Mouse (Mus musculus) CD8-positive naive resting alpha-beta T cell, adult 2 months (primary cell): ENCODE measurements around the gene Ampd3.

Source experiments
- DNase-seq, 2 experiments: peaks; one replicate each; pipeline ENCODE4 v3.0.0; 2022; ENCODE audit warnings: low read depth in 2 of 2, low spot score in 2 of 2

Gene Ampd3

DNA sequence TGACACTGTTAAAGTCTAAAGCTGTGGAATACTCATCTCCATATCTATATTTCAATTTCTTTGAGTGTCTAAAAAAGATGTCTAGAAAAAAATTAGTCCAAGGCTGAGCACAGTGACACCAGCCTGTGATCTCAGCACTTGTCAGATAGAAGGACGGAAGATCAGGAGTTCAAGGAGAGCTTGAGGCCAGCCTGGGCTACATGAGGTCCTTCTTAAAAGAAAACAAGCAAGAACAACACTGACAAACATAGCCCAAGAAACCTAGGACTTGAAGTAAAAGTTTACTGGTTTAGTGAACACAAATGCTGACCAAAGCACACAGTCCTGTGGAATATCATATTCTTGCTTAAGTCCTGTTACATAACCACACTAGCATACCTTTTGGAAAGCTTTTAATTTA is 66.0 kb downstream of the Ampd3 start:
- DNase-seq = no peak

DNA sequence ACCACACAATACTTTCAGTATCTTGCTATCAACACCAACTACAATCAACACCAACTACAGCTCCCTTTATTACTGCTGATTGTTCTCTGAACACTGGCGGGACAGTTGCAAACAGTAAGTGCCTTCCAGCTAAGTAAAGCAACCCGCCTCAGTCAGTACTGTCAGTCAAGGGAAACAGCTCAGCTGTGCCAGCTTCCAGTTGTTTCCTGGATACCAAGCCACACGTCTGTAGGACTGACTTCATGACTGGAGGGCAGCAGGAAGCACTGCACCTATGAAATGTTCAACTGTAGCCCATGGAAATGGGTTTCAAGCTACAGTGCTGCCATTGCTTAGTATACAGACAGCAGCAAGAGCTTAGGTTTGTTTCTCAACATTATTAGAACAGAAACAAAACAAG is 66.5 kb downstream of the Ampd3 start:
- no peak for DNase-seq

DNA sequence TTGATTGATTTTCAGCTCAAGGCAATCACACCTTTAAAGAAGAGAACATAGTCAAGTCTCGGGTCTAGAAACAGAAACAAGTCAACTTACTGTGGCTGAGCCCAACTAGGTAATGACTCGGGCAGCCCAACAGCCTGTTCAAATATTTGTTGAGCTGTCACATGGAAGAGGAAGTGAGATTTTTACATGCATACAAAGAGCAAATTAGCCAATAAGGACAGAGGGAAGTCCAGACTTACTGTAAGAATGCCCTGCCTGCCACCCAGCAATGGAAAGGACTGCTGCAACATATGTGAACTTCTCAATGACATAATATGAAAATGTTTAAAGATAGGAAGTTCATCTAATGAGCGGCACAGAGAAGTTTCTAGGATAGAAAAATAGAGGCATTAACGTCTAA is 72.3 kb downstream of the Ampd3 start:
- DNase-seq = no peak

DNA sequence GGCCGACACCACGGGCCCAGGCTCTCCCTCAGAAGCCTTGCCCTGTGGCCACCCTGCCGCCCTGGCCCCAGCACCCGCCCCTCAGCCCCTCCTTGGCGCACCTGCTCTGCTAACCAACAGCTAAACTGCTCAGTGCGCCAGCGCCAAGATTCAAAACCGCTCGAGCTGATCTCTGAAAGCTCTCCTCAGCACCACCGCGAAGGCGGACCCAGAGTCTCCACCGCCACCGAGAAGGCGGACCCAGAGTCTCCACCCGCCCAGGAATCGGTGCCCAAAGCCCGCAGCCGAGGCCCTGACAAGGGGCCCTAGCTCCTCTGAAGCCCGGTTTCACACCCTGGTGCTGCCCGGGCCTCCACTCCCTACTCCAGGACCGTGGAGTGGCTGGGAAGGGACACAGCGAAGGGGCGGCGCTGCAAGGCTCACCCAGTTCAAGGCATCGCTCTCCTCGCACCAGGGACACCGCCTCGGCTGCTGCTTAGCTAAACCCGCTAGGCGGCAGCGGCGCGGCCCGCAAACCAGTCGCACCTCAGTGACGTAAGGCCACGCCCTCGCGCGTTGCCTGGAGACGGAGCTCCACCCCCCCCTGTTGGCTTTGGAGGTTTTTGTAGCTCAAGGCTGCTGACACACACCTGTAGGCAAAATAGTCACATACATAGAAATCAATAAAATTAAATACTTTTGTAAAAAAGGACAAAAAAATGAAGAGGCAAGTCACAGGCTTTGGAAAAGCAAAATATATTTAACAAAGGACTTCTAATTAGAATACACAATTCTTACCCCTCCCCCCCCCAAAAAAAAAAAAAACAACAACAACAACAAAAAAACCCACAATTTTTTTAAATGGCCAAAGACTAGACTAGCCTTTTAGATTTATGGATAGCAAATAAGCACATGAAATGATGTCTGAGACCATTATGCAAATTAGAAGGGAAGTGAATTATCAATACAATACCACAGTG is 76.2 kb downstream of the Ampd3 start, which contains the start of gene Rnf141:
Gene Rnf141 (minus strand): TSS at position 542 of the 959 bp plus-strand sequence.
- peak; percentile 89 to 93 for DNase-seq

DNA sequence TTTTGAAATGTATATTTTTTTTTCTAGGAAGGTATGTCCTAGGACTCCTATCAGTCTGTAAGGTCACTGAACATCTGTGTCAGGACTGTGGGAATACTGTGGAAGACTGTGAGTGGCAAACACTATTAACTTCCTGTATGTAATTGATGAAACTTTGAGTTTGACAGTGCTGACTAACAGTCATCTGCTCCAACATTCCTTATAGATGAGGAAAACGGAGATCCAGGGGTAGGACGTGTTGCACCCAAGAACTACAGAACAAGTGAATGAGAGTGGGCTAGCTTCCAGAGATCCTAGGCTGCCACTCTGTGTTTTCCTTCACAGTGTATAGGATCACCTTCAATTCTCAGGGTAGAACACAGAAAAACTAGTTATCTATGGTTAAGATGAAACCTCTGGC is 79.3 kb downstream of the Ampd3 start:
- no peak for DNase-seq

DNA sequence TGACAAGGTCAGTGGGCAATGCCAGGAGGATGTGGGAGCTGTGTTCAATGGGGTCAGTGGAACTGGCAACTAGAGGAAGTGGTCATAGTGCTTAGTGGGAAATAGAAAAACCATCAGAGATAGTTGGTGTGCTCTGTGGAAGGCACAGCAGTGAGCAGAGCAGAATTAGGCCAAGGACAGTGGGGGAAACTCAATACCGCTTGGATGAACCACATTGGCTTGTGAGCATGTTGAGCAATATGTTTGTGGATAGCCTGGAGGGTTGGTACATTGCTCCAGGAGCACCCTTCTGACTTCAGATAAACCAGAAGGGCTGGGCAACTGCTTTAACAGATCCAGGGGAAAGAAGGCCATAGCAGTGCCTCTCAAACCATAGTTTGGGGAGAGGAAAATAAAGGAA is 80.4 kb downstream of the Ampd3 start:
- DNase-seq = no peak

DNA sequence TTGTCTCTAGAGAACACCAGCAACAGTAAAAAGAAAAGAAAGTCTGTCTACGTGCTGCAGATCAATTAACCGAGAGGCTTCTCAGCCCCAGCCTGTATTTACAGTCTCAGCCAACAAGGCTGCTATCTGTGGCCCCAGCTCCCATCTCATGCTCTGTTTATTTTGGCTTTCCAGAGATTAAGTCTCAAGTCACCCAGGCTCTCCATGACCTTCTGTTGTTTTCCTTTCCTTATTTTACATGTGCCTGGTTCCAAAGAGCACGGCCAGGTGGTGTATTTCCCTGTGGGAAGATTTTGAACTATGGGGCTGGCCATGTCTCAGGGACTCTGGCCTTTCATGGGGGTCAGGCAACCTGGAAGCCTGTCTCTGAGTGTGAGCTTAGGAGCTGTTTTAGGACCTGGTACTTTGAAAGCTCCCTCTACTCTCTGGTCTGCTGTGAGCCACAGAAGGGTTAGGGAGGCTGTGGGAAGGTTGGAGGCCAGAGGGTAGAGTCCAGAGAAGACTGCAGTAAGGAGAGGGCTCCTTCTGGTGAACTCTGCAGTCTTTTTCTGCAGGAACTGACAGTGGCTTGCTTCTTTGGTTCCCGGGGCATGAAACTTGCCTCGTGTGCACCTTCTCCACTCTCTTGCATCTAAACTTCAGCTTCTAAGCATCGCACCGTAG is 83.7 kb downstream of the Ampd3 start:
- no peak for DNase-seq

DNA sequence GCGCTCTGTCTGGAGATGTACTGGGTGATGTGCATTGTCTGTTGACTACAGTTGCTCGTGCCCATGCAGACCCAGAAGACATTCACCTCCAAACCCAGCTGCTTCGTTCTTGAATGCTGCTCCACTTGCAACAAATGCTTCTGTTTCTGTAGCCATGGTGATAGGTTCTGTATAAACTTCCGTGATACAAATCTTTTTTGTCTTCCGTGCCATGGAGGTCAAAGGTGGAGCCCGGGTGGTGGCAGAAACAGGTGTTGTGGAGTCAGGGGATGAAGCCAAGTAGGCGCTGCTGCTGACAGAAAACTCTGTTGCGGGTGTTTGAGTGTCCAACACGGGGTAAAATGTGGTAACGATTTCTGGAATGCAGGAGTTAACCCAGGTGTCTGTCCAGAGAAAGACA is 85.6 kb downstream of the Ampd3 start:
- DNase-seq = no peak

DNA sequence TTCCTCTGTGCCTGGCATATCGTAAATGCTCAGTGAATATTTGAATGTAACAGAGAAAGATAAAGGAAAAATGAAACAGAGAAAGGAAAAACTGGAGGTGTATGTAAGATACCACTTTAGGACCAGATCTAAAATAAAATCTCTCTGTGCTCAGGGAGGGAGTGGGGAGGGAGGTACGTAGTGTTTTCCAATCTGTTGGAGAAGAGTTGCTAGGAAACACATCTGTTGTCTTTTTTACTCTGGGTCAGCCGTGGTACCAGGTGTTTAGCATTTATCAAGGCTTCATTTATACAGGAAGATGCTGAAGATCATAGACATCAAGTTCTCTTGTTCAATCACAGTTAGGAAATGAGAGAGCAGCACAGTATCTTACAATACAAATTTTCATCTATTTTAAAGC is 86.5 kb downstream of the Ampd3 start:
- no peak for DNase-seq

DNA sequence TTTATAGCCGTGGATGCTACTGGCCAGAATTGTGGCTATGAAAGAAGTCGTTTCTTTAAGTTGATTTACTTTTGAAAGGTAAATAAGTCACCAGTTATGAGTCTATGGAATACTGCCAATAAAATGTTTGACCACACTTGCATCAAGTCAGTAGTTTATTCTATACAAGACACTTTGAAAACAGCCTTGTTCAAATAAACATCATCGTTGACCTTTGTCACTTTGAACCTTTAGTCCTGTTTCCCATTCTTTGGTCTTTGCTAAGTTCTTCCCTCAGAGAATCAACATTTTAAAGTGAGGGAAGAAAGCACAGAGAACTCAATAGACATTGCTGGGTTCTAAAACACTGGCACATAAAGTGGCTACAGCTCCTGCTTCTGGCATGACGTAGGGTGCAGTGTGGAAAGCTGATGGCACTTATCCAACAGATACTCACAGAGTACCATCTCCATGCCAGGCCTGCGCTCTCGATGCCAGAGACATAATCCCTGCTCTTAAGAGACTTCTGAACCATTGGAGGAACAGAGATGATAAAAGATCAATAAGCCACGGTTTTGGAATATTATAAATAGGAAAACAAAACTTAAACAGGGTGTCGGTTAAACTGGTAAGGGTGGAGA is 87.0 kb downstream of the Ampd3 start:
- no peak for DNase-seq

DNA sequence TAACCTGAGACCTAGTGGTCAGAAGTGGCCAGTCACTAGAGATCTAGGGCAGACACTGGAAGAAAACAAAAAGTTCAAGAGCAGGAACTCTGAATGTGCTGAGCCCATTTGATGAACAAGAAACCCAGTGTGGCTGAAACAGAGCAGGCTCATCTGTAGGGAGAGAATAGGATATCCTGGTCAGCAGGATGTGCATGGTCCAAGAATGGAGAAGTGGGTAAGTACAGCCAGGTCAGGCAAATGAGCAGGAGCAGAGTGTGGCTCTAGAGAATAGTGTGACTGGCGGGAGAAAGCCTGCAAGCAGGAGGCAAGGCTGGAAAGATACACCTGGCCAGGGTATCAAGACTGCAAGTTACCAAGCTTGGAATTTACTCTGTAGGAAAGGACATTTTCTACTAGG is 87.6 kb downstream of the Ampd3 start:
- no peak for DNase-seq

DNA sequence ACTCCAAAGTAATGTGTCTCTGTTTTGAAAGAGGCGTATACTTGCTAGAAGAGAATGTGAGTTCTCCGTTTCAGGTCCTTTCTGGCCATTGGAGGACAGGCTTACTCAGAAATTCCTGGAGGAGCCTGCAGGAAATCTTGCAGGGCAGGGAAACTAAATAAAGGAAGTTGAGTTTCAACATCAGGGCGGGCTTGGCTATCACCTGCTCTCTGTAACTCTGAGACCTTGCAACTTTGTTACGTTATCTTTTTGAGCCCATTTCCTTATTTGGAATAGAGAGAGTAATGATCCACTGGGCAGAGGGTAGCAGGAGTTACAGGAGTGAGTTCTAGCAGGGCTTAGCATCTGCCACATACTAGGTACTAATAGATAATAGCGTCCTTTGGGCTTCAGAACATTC is 92.1 kb downstream of the Ampd3 start:
- no peak for DNase-seq
